Mouse (Mus musculus) midbrain, embryonic 13.5 days (tissue): ENCODE measurements at regions not wholly inside any gene's neighbourhood (a gene's known extent, or its start where the extent isn't known, plus 50 kb on each side); places are given as distances from the start of the nearest gene placed in this dataset.

Experiments used
- ATAC-seq: fragments of 200-750 bp; cut with Nextera tagmentation; 2 replicates; pipeline ENCODE4 v1.8.0; 2017; ENCODE audit warnings: mild to moderate bottlenecking, moderate TSS enrichment, moderate library complexity
- H3K27ac ChIP-seq: fragments of 300-500 bp; sonication (generic); 2 replicates; pipeline ENCODE4 v1.5.1; 2015; ENCODE audit warnings: inconsistent platforms, mild to moderate bottlenecking, moderate library complexity
- H3K27me3 ChIP-seq: fragments of 300-500 bp; sonication (generic); 2 replicates; pipeline ENCODE4 v1.6.1; 2015; ENCODE audit warnings: mild to moderate bottlenecking, inconsistent platforms
- H3K36me3 ChIP-seq: fragments of 300-500 bp; sonication (generic); 2 replicates; pipeline ENCODE4 v1.6.1; 2015; ENCODE audit warnings: mild to moderate bottlenecking, inconsistent platforms
- H3K4me1 ChIP-seq: fragments of 300-500 bp; sonication (generic); replicated peaks from 2 replicates; pipeline ENCODE4 v1.6.1; 2015; ENCODE audit warnings: inconsistent platforms
- H3K4me2 ChIP-seq: fragments of 300-500 bp; sonication (generic); replicated peaks from 2 replicates; pipeline ENCODE4 v1.6.1; 2015; ENCODE audit warnings: moderate library complexity, mild to moderate bottlenecking, inconsistent platforms
- H3K4me3 ChIP-seq: fragments of 300-500 bp; sonication (generic); replicated peaks from 2 replicates; pipeline ENCODE4 v1.5.1; 2015; ENCODE audit warnings: mild to moderate bottlenecking, inconsistent platforms
- H3K9ac ChIP-seq: fragments of 300-500 bp; sonication (generic); replicated peaks from 2 replicates; pipeline ENCODE4 v1.6.1; 2015; ENCODE audit warnings: mild to moderate bottlenecking, inconsistent platforms
- H3K9me3 ChIP-seq: fragments of 300-500 bp; sonication (generic); 2 replicates; pipeline ENCODE4 v1.6.1; 2016; ENCODE audit warnings: mild to moderate bottlenecking, inconsistent platforms
- WGBS: fragments of 180-500 bp; shearing (Covaris S2); methylation state at CpG from one replicate; pipeline ENCODE4 v1.1.7; 2015; 5-methylcytosine and 5-hydroxymethylcytosine counted together

DNA sequence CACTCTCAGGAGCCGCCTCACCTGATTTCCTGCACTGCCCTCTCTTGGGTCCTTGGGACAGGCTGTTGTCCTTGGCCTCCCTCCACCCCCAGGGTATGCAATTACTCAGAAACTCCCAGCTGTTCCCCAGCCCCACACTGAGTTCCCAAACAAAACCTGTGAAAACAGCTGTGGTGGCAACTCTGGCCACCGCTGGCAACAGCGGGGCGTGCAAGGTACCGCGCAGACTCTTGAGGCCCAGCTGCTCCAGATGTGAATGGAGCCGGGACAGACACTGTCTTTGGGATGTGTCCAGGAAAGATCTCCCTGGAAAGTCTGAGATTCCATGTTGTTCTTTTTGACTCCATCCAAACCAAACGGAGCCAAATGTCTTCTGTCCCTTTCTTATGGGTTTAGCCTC is 211.0 kb upstream of the Osr1 start:
- Histone ChIP-seq H3K36me3 (no peaks in the 10 kb centered on the region), H3K4me1 (no peaks in the 10 kb centered on the region), H3K27ac (no peak overlapping the region), H3K4me2 (no peak overlapping the region), H3K9me3 (no peaks in the 10 kb centered on the region), H3K9ac (no peak overlapping the region), H3K27me3 (no peaks in the 10 kb centered on the region), H3K4me3 (no peak overlapping the region)
- ATAC-seq, result no peak
- WGBS, result 55% methylated on average over 8 of the region's 8 CpGs

DNA sequence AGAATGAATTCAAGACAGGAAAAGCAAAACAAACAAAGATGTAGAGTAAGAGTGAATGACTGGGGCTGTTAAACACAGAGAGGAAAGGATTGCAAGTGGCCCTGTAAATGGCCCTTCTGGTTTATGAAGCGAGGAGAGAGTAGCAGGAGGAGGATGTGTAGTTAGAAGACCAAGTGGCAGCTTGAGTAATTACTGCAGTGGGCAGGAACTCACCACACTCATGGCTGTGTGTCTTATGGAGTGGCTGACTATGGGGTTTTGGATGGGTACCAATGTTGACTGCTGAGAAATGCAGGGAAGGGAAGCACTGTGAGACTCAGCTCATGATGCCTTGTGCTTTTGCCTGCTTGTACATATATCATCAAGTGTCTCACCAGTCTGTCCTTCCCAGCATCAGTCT is 204.0 kb upstream of the Osr1 start:
- H3K4me2 ChIP-seq, result no peak overlapping the region
- no peak for ATAC-seq
- no peaks in the 10 kb centered on the region for H3K27me3 ChIP-seq
- no peak overlapping the region for H3K27ac ChIP-seq
- H3K4me3 ChIP-seq, result no peak overlapping the region
- H3K4me1 ChIP-seq, result no peaks in the 10 kb centered on the region
- no peaks in the 10 kb centered on the region for H3K36me3 ChIP-seq
- 59% methylated on average over 1 of the region's 1 CpGs for WGBS
- H3K9me3 ChIP-seq, result no peaks in the 10 kb centered on the region
- H3K9ac ChIP-seq, result no peak overlapping the region

DNA sequence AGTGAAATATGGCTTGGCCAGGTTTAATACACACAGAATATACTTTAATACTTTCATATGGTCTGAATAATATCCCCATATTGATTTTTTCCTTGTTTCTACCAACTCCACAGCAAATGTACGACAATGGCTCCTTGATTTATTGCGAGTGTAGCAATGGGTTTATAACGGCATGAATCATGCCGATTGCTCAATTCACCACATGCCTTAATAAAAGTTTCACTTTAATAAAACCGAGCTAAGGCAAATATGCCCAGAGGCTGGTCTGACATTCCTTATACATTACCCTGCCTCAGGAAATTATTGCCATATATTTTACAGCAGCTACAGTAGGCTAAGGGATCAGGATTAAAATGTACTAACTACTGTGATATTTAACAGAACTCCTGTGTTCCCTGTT is 201.2 kb upstream of the Osr1 start:
- H3K4me1 ChIP-seq, result no peaks in the 10 kb centered on the region
- ATAC-seq, result no peak
- no peak overlapping the region for H3K27ac ChIP-seq
- no peak overlapping the region for H3K9ac ChIP-seq
- 94% methylated on average over 5 of the region's 5 CpGs for WGBS
- no peaks in the 10 kb centered on the region for H3K9me3 ChIP-seq
- H3K27me3 ChIP-seq, result no peaks in the 10 kb centered on the region
- no peak overlapping the region for H3K4me3 ChIP-seq
- no peak overlapping the region for H3K4me2 ChIP-seq
- H3K36me3 ChIP-seq, result no peaks in the 10 kb centered on the region

DNA sequence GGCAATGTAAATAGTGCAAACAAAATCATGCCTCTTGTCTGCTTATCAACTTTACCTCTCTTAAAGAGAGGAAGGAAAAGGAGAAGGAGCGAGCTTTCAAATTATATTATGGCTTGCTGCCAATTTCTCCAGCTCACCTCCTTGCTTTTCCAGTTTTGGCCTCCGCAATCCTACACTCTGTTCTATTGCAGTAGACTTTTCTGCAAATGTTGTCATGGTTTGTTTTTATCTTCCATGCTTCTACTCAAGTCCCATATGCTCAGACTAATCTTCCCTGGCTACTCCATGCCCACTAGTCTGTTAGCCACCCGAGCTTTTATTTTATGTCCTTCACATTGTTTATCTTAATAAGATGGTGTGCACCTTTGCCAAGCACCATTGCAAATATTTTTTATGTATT is 168.0 kb upstream of the Osr1 start:
- no peak overlapping the region for H3K4me3 ChIP-seq
- H3K4me2 ChIP-seq, result no peak overlapping the region
- 86% methylated on average over 3 of the region's 3 CpGs for WGBS
- ATAC-seq, result no peak
- no peaks in the 10 kb centered on the region for H3K27me3 ChIP-seq
- no peak overlapping the region for H3K27ac ChIP-seq
- no peak overlapping the region for H3K9ac ChIP-seq
- H3K9me3 ChIP-seq, result no peaks in the 10 kb centered on the region
- H3K4me1 ChIP-seq, result no peaks in the 10 kb centered on the region
- H3K36me3 ChIP-seq, result no peaks in the 10 kb centered on the region

DNA sequence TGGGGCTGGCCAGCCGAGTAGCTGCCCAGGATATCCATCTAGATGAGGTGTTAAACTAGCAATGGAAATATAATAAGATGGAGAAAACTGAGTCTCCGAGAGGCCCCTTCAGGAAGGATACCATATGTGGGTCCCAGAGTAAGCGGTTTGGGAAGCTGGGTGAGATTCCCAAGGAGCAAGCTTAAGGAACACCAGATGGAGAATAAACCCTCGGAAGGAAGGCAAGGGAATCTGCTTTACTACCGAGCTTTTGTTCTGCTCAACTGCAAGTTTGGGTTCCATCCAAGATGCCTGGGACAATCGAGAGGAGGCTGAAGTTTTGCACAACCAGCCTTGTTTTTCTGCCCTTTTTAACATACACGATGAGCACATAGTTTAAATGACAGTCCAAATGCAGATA is 164.9 kb upstream of the Osr1 start:
- Histone ChIP-seq H3K4me3 (no peak overlapping the region), H3K9ac (no peak overlapping the region), H3K4me1 (no peaks in the 10 kb centered on the region), H3K4me2 (no peak overlapping the region), H3K27me3 (no peaks in the 10 kb centered on the region), H3K27ac (no peak overlapping the region), H3K9me3 (no peaks in the 10 kb centered on the region), H3K36me3 (no peaks in the 10 kb centered on the region)
- 76% methylated on average over 7 of the region's 7 CpGs for WGBS
- ATAC-seq, result no peak

DNA sequence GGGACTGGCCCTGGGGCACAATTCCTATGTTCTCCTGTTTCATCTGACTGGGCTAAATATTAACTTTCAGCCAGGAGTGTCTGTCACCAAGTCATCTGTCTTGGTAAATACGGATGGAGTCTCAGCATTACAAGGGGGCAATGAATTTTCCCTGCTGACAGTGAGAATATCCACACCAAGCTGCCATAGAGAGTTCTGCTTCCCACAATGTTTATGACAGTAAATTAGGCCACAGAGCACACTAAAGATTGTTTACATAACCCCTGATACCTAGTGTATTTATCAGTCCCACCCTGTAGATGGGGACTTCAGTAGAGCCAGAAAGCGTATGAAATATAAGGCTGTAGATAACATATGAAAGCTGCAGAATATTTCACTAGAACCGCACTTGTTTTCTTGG is 150.6 kb upstream of the Osr1 start:
- Histone ChIP-seq H3K4me3 (no peak overlapping the region), H3K9me3 (no peaks in the 10 kb centered on the region), H3K4me1 (no peaks in the 10 kb centered on the region), H3K27me3 (no peaks in the 10 kb centered on the region), H3K27ac (no peak overlapping the region), H3K36me3 (no peaks in the 10 kb centered on the region), H3K4me2 (no peak overlapping the region), H3K9ac (no peak overlapping the region)
- 89% methylated on average over 3 of the region's 3 CpGs for WGBS
- ATAC-seq, result no peak

DNA sequence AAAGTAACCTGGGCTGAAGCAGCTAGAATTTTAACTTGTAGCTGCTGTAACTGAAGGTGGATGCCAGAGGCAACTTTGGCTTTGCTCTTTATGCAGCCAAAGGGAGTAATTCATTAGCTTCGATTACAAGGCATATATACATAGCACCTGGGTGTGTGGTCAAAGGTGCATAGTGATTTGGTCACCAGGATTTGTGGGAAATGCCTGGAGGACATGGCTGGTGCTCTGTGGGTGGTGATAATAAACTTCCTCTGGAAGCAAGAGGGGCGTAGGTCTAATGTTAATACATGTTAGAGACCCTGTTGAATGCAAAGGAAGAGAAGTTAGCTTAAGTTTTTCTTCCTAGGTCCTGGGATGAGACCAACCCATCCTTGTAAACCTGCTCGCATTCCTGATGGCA is 139.3 kb upstream of the Osr1 start:
- H3K4me1 ChIP-seq, result no peaks in the 10 kb centered on the region
- H3K4me3 ChIP-seq, result no peak overlapping the region
- no peaks in the 10 kb centered on the region for H3K36me3 ChIP-seq
- H3K27ac ChIP-seq, result no peak overlapping the region
- ATAC-seq, result no peak
- 75% methylated on average over 3 of the region's 3 CpGs for WGBS
- no peak overlapping the region for H3K9ac ChIP-seq
- H3K4me2 ChIP-seq, result no peak overlapping the region
- no peaks in the 10 kb centered on the region for H3K9me3 ChIP-seq
- no peaks in the 10 kb centered on the region for H3K27me3 ChIP-seq

DNA sequence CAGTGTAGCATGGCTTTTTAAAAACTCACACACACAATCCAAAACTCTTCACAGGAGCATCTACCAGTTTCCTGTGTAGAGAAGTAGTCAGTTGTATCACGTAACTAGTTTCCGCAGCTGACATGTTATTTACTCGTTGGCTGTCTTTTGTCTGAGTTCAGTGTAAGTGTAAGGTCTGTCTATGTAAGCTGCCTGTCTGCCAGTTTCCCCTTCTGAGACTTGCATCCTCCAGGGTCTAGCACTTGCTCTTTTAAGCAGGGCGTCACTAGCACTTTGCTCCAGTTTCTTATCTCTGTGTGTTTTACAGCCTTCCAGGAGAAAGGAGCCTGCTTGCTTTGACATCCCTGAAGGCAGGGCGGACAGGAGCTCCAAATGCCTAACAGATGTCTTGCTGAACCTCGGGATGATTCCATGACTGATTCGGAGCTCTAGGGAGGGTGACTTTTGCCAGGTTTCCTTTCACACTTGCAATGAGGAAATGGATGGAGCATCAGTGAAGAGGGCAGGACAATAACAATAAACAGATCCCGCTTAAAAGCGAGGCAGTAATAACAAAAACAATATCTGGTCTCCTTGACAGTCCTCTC is 131.2 kb upstream of the Osr1 start:
- Histone ChIP-seq H3K4me3 (no peak overlapping the region), H3K9me3 (no peaks in the 10 kb centered on the region), H3K9ac (no peak overlapping the region), H3K27me3 (no peaks in the 10 kb centered on the region), H3K27ac (no peak overlapping the region), H3K36me3 (no peaks in the 10 kb centered on the region), H3K4me1 (no peaks in the 10 kb centered on the region), H3K4me2 (no peak overlapping the region)
- ATAC-seq, result no peak
- WGBS, result 77% methylated on average over 9 of the region's 9 CpGs

DNA sequence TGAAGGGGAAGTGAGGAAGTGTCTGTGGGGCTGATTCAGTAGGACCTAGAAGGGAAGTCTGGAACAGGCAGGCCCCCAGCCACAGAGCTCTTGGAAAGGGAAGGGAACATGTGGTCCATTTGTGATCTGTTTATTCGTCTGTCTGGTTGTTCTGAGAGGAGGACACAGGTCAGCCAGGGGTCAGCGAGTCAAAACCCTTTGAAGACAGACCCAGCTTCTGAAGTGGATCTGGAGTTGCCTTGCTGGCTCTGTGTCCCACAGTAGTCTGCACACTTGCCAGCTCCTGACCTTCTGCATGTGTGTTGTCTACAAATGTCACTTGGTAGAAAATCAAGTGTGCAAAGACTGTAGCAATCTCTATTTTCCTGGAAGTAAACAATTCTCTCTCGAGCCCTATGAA is 119.3 kb upstream of the Osr1 start:
- Histone ChIP-seq H3K27me3 (no peaks in the 10 kb centered on the region), H3K4me1 (no peaks in the 10 kb centered on the region), H3K9ac (no peak overlapping the region), H3K36me3 (no peaks in the 10 kb centered on the region), H3K4me3 (no peak overlapping the region), H3K9me3 (no peaks in the 10 kb centered on the region), H3K27ac (no peak overlapping the region), H3K4me2 (no peak overlapping the region)
- WGBS, result 61% methylated on average over 3 of the region's 3 CpGs
- ATAC-seq, result no peak

DNA sequence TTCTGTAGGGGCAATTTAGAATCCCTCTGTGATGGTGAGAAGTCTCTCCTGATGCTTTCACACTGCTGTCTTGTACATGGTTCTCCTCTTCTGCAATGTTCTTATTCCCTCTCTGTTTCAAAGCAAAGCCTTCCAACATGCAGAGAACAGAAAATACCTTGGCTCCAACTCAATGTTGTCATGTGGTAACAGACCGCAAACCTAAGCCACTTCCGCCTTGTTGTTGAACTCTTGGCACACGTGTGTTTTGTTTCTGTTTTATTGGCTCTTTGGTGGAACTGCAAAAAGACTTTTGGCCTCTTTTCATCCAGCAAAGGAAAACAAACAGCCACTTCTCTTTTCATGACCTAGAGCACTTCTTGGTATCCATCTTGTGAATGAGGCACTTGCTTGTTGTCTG is 109.7 kb upstream of the Osr1 start:
- Histone ChIP-seq H3K36me3 (no peaks in the 10 kb centered on the region), H3K9ac (no peak overlapping the region), H3K27ac (no peak overlapping the region), H3K27me3 (no peaks in the 10 kb centered on the region), H3K4me3 (no peak overlapping the region), H3K4me2 (no peak overlapping the region), H3K4me1 (no peaks in the 10 kb centered on the region), H3K9me3 (no peaks in the 10 kb centered on the region)
- no peak for ATAC-seq
- WGBS, result 92% methylated on average over 3 of the region's 3 CpGs

DNA sequence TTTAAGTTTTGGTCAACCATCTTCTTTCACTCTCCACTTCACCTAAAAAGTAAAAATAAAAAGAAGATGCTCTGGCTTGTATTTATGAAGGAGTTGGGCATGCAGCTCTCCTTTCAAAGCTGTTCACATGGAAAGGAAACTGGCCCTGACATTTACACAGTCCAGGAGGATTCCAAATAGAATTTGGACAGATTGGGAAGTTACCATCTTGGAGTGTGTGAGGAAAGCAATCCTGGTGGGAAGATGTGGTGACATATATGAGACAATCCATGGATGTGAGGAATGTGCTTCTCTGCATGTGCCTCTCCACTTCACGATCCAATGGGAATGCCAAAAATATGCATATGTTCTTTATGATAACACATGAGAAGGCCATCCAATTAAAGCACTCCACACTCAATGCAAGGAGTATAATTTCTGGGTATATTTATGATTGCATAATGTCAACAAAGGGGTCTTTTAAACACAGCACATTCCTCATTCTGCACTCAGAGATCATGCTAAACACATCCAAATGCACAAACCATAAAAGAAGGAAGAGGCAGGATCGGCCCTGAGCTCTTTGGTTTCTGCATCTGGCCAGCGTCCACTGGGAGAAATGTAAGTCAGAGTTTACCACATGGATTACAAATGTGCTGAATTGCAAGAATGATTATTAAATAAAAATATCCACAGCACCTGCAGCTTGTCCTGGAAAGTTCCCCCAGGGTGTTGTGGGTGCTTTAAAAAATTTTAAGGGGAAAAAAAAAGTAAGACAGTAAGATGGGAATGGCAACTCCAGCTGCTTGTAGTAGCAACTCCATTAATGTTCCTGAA is 100.1 kb upstream of the Osr1 start:
- 83% methylated on average over 3 of the region's 3 CpGs for WGBS
- H3K36me3 ChIP-seq, result no peaks in the 10 kb centered on the region
- H3K27me3 ChIP-seq, result no peaks in the 10 kb centered on the region
- H3K4me1 ChIP-seq, result no peaks in the 10 kb centered on the region
- no peak for ATAC-seq
- H3K4me3 ChIP-seq, result no peak overlapping the region
- no peaks in the 10 kb centered on the region for H3K9me3 ChIP-seq
- no peak overlapping the region for H3K9ac ChIP-seq
- no peak overlapping the region for H3K4me2 ChIP-seq
- H3K27ac ChIP-seq, result no peak overlapping the region

DNA sequence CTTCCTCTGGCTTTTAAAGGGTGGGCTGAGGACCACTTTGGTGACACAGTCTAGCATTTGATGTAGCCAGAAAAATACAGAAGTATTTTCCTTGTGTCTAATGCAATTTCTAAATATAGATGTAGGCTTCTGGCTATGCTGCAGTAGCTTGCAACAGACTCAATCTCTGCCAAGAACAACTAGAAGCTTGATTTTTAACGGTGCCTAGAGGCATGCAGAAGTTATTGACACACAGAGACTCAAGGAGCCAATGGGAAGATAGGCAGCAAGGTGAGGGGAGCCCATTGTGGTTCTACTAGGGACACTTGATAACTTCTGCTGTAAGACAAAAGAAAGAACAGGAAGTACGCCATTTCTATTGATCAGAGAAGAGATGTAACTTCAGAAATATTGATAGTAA is 94.1 kb upstream of the Osr1 start:
- Histone ChIP-seq H3K4me3 (no peak overlapping the region), H3K9me3 (no peaks in the 10 kb centered on the region), H3K27ac (no peak overlapping the region), H3K4me2 (no peak overlapping the region), H3K36me3 (no peaks in the 10 kb centered on the region), H3K4me1 (no peaks in the 10 kb centered on the region), H3K27me3 (no peaks in the 10 kb centered on the region), H3K9ac (no peak overlapping the region)
- 86% methylated on average over 2 of the region's 2 CpGs for WGBS
- ATAC-seq, result no peak

DNA sequence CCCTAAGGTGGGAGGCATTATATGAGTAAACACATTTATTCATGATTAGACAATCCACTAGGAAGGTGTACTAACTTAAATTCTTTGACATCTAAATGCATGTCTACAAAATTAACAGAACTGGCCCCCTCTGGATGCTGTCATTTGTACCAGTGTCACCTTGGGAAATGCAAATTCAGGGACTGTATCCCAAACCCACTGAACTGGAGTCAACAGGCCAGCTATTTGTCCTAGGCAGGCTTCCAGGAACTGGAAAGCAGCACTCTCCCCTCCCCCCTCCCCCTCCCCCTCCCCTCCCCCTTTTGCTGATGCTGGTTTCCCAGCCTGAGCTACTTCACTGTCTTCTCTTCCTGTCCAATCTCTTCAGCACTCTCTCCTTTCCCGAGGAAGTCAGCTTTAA is 91.7 kb upstream of the Osr1 start:
- Histone ChIP-seq H3K9ac (no peak overlapping the region), H3K27ac (no peak overlapping the region), H3K4me3 (no peak overlapping the region), H3K4me1 (no peaks in the 10 kb centered on the region), H3K27me3 (no peaks in the 10 kb centered on the region), H3K36me3 (no peaks in the 10 kb centered on the region), H3K4me2 (no peak overlapping the region), H3K9me3 (no peaks in the 10 kb centered on the region)
- ATAC-seq, result no peak
- 88% methylated on average over 1 of the region's 1 CpGs for whole genome bisulfite sequencing
